Mouse (Mus musculus) heart, embryonic 16.5 days (tissue): ENCODE measurements around the gene Elmo1. TPM values are rescaled to one million over a fixed set of nuclear protein-coding genes. Genes with fewer than 3 reads are reported as not detected.
A peak's percentile ranks its signal among the peaks of the same experiment; 100 is the strongest.

Source experiments
- ATAC-seq: fragments of 200-750 bp; cut with Nextera tagmentation; replicated peaks from 2 replicates; pipeline ENCODE4 v1.8.0; 2017; ENCODE audit warnings: moderate number of reproducible peaks; ENCODE audit not compliant: insufficient read depth, low FRiP score; ENCODE audit errors: extremely low read depth
- H3K27ac ChIP-seq: fragments of 300-500 bp; sonication (generic); 2 replicates; pipeline ENCODE4 v1.5.1; 2014; ENCODE audit warnings: mild to moderate bottlenecking, low read length, control low read depth, moderate library complexity
- H3K27me3 ChIP-seq: fragments of 300-500 bp; sonication (generic); 2 replicates; pipeline ENCODE4 v1.6.1; 2014; ENCODE audit warnings: low read length, mixed read lengths; ENCODE audit not compliant: control insufficient read depth, insufficient read depth
- H3K36me3 ChIP-seq: fragments of 300-500 bp; sonication (generic); 2 replicates; pipeline ENCODE4 v1.6.1; 2014; ENCODE audit not compliant: control insufficient read depth, insufficient read depth
- H3K4me1 ChIP-seq: fragments of 300-500 bp; sonication (generic); 2 replicates; pipeline ENCODE4 v1.6.1; 2014; ENCODE audit warnings: low read length, mixed read lengths; ENCODE audit not compliant: control insufficient read depth, insufficient read depth
- H3K4me2 ChIP-seq: fragments of 300-500 bp; sonication (generic); 2 replicates; pipeline ENCODE4 v1.6.1; 2014; ENCODE audit warnings: low read depth, mild to moderate bottlenecking, control low read depth, low read length
- H3K4me3 ChIP-seq: fragments of 300-500 bp; sonication (generic); 2 replicates; pipeline ENCODE4 v1.5.1; 2014; ENCODE audit warnings: mild to moderate bottlenecking, control low read depth, low read length
- H3K9ac ChIP-seq: fragments of 300-500 bp; sonication (generic); 2 replicates; pipeline ENCODE4 v1.6.1; 2014; ENCODE audit warnings: low read length, control low read depth
- H3K9me3 ChIP-seq: fragments of 300-500 bp; sonication (generic); replicated peaks from 2 replicates; pipeline ENCODE4 v1.6.1; 2016; ENCODE audit warnings: low read length; ENCODE audit not compliant: control insufficient read depth
- WGBS: fragments of 180-500 bp; shearing (Covaris S2); extraction: QIAGEN DNeasy Blood & Tissue Kit; methylation state at CpG from one replicate; pipeline ENCODE4 v1.1.7; 2014; 5-methylcytosine and 5-hydroxymethylcytosine counted together
- polyA plus RNA-seq: library from polyadenylated mRNA; unstranded; fragments of >200 nt; fragmentation: Nextera tagmentation; extraction: Ambion mirVana; gene quantifications from 2 replicates; pipeline ENCODE4 v1.2.1, GENCODE M21; 2015

Gene Elmo1
- polyA plus RNA-seq, 1 experiment from 2014 or later = 17.7 TPM

GRCm38 (mm10) chr13:20204165-20204564 lies 113.8 kb downstream of the Elmo1 start:
- Histone ChIP-seq H3K4me2 (no peak overlapping the region), H3K27ac (no peak overlapping the region), H3K27me3 (no peaks in the 10 kb centered on the region), H3K9me3 (no peaks in the 10 kb centered on the region), H3K36me3 (no peaks in the 10 kb centered on the region), H3K9ac (no peak overlapping the region), H3K4me3 (no peak overlapping the region), H3K4me1 (peaks cover 3% of the 10 kb centered on the region; the same call in 1 of the 2 replicates)
- no peak for ATAC-seq

DNA sequence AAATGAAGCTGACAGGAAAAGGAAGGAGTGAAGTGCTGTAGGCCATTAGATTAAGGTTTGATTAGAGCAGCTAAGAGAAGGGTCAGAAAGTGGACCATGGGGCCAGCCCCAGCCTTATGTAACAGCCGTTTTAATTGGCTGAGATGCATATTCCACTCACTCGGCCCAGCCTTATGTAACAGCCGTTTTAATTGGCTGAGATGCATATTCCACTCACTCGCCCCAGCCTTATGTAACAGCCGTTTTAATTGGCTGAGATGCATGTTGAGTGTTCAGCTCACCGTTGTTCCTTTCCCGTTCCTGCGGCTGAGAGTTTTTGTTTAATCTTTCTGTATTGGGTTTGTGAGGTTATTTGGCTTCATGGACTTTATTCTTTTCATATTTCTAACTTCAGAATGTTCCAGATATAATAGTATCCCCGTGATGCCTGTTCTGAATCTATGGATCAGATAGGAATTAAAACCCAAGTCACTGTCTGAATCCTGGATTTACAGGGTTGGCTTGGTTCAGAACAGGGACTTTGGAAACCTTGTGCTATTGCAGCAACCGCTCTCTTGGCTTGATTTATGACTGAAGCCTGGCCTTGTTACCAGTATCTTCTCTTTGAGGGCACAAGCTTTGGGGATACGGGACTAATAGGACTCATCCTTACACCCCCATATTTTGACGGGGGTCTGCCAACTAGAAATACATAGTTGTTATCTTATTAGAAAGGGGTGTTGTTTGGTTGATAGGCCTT lies 114.8 kb downstream of the Elmo1 start:
- Histone ChIP-seq H3K27ac (no peak overlapping the region), H3K4me3 (no peak overlapping the region), H3K4me1 (peaks cover 3% of the 10 kb centered on the region; the same call in 1 of the 2 replicates), H3K9me3 (no peaks in the 10 kb centered on the region), H3K27me3 (no peaks in the 10 kb centered on the region), H3K36me3 (no peaks in the 10 kb centered on the region), H3K9ac (no peak overlapping the region), H3K4me2 (no peak overlapping the region)
- 87% methylated on average over 12 of the region's 12 CpGs for WGBS
- no peak for ATAC-seq

DNA sequence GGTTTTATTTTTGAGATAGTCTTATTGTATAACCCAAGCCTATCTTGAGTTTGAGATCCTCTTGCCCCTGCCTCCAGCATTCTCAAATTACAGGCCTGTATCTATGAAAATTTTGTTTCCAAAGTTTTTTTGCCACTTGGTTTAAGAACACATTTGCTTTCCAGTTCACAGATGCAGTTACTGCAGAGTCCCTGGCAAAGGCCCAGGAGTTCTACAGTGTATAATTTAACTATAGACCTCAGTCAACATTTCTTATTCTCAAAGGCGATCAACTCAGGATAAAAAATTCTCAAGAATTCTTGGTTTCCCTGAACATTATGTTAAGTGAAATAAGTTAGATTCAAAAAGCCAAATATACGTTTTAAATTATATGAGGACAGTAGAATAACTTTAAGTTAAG lies 115.3 kb downstream of the Elmo1 start:
- H3K4me1 ChIP-seq = peaks cover 3% of the 10 kb centered on the region; the same call in 1 of the 2 replicates
- H3K9ac ChIP-seq = no peak overlapping the region
- H3K27ac ChIP-seq = no peak overlapping the region
- no peak for ATAC-seq
- 80% methylated on average over 2 of the region's 2 CpGs for WGBS
- no peak overlapping the region for H3K4me2 ChIP-seq
- H3K27me3 ChIP-seq = no peaks in the 10 kb centered on the region
- H3K9me3 ChIP-seq = no peaks in the 10 kb centered on the region
- H3K36me3 ChIP-seq = no peaks in the 10 kb centered on the region
- H3K4me3 ChIP-seq = no peak overlapping the region

GRCm38 (mm10) chr13:20207126-20207525 lies 116.7 kb downstream of the Elmo1 start:
- Histone ChIP-seq H3K27me3 (no peaks in the 10 kb centered on the region), H3K4me1 (peaks cover 3% of the 10 kb centered on the region; the same call in 1 of the 2 replicates), H3K9ac (no peak overlapping the region), H3K4me3 (no peak overlapping the region), H3K4me2 (no peak overlapping the region), H3K36me3 (no peaks in the 10 kb centered on the region), H3K27ac (no peak overlapping the region), H3K9me3 (no peaks in the 10 kb centered on the region)
- WGBS = 70% methylated on average over 5 of the region's 5 CpGs
- ATAC-seq = no peak

DNA sequence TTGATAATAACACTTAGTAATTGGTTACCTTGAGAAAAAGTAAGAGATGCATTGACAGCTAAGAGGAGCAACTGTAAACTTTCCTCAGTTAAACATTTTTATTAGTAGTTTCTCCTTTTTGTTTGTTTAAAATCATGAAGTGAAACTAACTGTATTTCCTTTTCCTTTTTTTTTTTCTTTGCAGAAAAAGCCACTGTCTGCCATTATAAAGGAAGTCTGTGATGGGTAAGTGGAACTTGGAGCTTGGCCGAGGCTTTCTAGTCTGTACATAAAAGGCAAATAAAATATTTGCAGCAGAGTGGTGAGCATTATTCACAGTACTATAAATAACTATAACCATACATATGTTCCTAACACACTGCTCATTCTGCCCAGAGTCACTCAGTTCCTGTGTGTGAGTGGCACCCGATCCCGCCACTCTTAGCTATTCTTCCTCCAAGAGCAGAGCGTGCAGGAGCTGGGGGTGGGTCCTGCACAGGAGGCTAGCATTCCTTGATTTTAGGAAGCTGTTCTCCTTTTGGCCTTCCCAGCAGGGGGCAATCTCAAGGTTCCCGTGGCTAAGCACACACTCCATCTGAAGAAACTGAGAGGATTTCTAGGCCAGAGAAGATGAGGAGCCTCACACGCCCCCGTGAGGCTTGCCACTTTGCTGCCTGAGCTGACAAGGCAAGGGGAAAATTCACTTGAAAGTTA lies 117.7 kb downstream of the Elmo1 start:
- Histone ChIP-seq H3K9ac (no peak overlapping the region), H3K9me3 (no peaks in the 10 kb centered on the region), H3K36me3 (no peaks in the 10 kb centered on the region), H3K27me3 (no peaks in the 10 kb centered on the region), H3K27ac (0 out of 2 replicates have a peak overlapping the region, but pooled peaks have one; percentile 9), H3K4me3 (no peak overlapping the region), H3K4me2 (peak overlapping the region; percentile 46; the same call in 1 of the 2 replicates), H3K4me1 (peaks cover 3% of the 10 kb centered on the region; the same call in 1 of the 2 replicates)
- ATAC-seq = peak; percentile 52
- 45% methylated on average over 7 of the region's 7 CpGs for WGBS

DNA sequence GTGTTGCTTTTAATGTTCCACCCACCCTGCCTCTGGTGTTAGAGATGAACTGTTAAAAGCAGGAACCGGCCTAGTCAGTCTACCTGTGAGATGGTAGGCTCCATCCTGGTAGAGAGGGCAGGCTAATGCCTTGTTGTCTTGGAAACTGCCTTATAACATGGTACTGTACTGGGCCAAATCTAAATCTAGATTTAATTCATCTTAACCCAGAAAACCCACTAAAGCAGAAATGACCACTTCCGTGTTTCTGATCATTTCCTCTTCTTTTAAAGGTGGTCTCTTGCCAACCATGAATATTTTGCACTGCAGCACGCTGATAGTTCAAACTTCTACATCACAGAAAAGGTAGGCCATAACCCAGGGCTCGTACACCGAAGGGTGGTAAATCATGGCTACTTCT lies 118.5 kb downstream of the Elmo1 start:
- no peak overlapping the region for H3K4me3 ChIP-seq
- H3K9me3 ChIP-seq = no peaks in the 10 kb centered on the region
- no peaks in the 10 kb centered on the region for H3K27me3 ChIP-seq
- H3K4me1 ChIP-seq = peaks cover 3% of the 10 kb centered on the region; the same call in 1 of the 2 replicates
- no peak overlapping the region for H3K27ac ChIP-seq
- no peak overlapping the region for H3K4me2 ChIP-seq
- no peaks in the 10 kb centered on the region for H3K36me3 ChIP-seq
- WGBS = 91% methylated on average over 5 of the region's 5 CpGs
- H3K9ac ChIP-seq = no peak overlapping the region
- ATAC-seq = no peak

DNA sequence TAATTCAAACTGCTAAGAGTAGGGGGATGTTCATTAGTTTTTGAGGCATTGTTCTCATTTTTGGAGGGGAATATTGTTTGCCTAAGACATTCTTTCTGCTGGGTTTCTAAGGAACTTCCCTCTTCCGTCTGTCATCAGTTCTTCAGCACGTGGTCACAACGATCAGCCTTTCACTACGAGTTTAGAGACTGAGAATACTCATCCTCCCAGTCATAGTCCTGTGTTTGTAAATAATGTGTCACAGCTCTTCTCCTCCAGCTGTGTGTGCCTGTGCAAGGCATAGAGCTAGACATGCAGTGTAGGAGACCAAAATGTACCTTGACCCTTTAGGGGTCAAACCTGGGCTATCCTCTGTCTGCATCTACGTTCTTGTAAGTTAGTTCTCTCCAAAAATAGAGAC lies 121.4 kb downstream of the Elmo1 start:
- Histone ChIP-seq H3K4me3 (no peak overlapping the region), H3K9me3 (no peaks in the 10 kb centered on the region), H3K27ac (no peak overlapping the region), H3K4me2 (no peak overlapping the region), H3K36me3 (no peaks in the 10 kb centered on the region), H3K27me3 (no peaks in the 10 kb centered on the region), H3K4me1 (peaks cover 3% of the 10 kb centered on the region; the same call in 1 of the 2 replicates), H3K9ac (no peak overlapping the region)
- 34% methylated on average over 5 of the region's 5 CpGs for WGBS
- no peak for ATAC-seq

GRCm38 (mm10) chr13:20212665-20213064 lies 122.3 kb downstream of the Elmo1 start:
- Histone ChIP-seq H3K4me2 (no peak overlapping the region), H3K27ac (no peak overlapping the region), H3K4me1 (peaks cover 3% of the 10 kb centered on the region; the same call in 1 of the 2 replicates), H3K9me3 (no peaks in the 10 kb centered on the region), H3K36me3 (no peaks in the 10 kb centered on the region), H3K9ac (no peak overlapping the region), H3K4me3 (no peak overlapping the region), H3K27me3 (no peaks in the 10 kb centered on the region)
- 83% methylated on average over 6 of the region's 6 CpGs for WGBS
- no peak for ATAC-seq

GRCm38 (mm10) chr13:20213861-20214260 lies 123.5 kb downstream of the Elmo1 start:
- no peaks in the 10 kb centered on the region for H3K9me3 ChIP-seq
- H3K4me3 ChIP-seq = no peak overlapping the region
- no peak overlapping the region for H3K4me2 ChIP-seq
- H3K4me1 ChIP-seq = no peaks in the 10 kb centered on the region
- WGBS = 77% methylated on average over 5 of the region's 5 CpGs
- no peaks in the 10 kb centered on the region for H3K36me3 ChIP-seq
- ATAC-seq = no peak
- H3K27me3 ChIP-seq = no peaks in the 10 kb centered on the region
- H3K9ac ChIP-seq = no peak overlapping the region
- H3K27ac ChIP-seq = no peak overlapping the region
